Mouse (Mus musculus) neural tube, embryonic 14.5 days (tissue): ENCODE measurements around the gene Tlx1. TPM values are rescaled to one million over a fixed set of nuclear protein-coding genes. Genes with fewer than 3 reads are reported as not detected.
A peak's percentile ranks its signal among the peaks of the same experiment; 100 is the strongest.

Experiments used
- ATAC-seq: fragments of 200-750 bp; cut with Nextera tagmentation; 2 replicates; pipeline ENCODE4 v1.8.0; 2017; ENCODE audit warnings: low read depth, mild to moderate bottlenecking, moderate TSS enrichment, moderate library complexity
- H3K27ac ChIP-seq: fragments of 300-500 bp; sonication (generic); 2 replicates; pipeline ENCODE4 v1.5.1; 2014; ENCODE audit warnings: low read depth, mild to moderate bottlenecking, control low read depth, low read length, moderate library complexity, mixed read lengths
- H3K27me3 ChIP-seq: fragments of 300-500 bp; sonication (generic); 2 replicates; pipeline ENCODE4 v1.6.1; 2014; ENCODE audit warnings: low read length; ENCODE audit not compliant: control insufficient read depth, insufficient read depth
- H3K36me3 ChIP-seq: fragments of 300-500 bp; sonication (generic); 2 replicates; pipeline ENCODE4 v1.6.1; 2014; ENCODE audit warnings: low read length, mixed read lengths; ENCODE audit not compliant: control insufficient read depth, insufficient read depth
- H3K4me1 ChIP-seq: fragments of 300-500 bp; sonication (generic); 2 replicates; pipeline ENCODE4 v1.6.1; 2014; ENCODE audit warnings: low read length; ENCODE audit not compliant: control insufficient read depth, insufficient read depth
- H3K4me2 ChIP-seq: fragments of 300-500 bp; sonication (generic); 2 replicates; pipeline ENCODE4 v1.6.1; 2014; ENCODE audit warnings: mild to moderate bottlenecking, low read depth, low read length, control low read depth
- H3K4me3 ChIP-seq: fragments of 300-500 bp; sonication (generic); 2 replicates; pipeline ENCODE4 v1.5.1; 2014; ENCODE audit warnings: low read depth, low read length, control low read depth, mixed read lengths
- H3K9ac ChIP-seq: fragments of 300-500 bp; sonication (generic); replicated peaks from 2 replicates; pipeline ENCODE4 v1.6.1; 2014; ENCODE audit warnings: low read depth, mild to moderate bottlenecking, control low read depth, low read length, mixed read lengths
- H3K9me3 ChIP-seq: fragments of 300-500 bp; sonication (generic); 2 replicates; pipeline ENCODE4 v1.6.1; 2016; ENCODE audit warnings: low read length; ENCODE audit not compliant: control insufficient read depth
- WGBS: fragments of 180-500 bp; shearing (Covaris S2); extraction: QIAGEN DNeasy Blood & Tissue Kit; methylation state at CpG from one replicate; pipeline ENCODE4 v1.1.7; 2014; 5-methylcytosine and 5-hydroxymethylcytosine counted together
- polyA plus RNA-seq: library from polyadenylated mRNA; unstranded; fragments of >200 nt; fragmentation: Nextera tagmentation; extraction: Ambion mirVana; gene quantifications from 2 replicates; pipeline ENCODE4 v1.2.1, GENCODE M21; 2014

Gene Tlx1
- 0.35 TPM in 1 of 2 replicates, not detected in the other for polyA plus RNA-seq

- Histone ChIP-seq H3K36me3 (no peaks in the 10 kb centered on the region), H3K9ac (no peak within 1 kb of the TSS), H3K27ac (no peak within 1 kb of the TSS), H3K4me1 (peaks cover 6% of the 10 kb centered on the region; the same call in 1 of the 2 replicates), H3K9me3 (no peaks in the 10 kb centered on the region), H3K4me2 (peak within 1 kb of the TSS; percentile 38), H3K27me3 (peaks cover 78% of the 10 kb centered on the region), H3K4me3 (peak within 1 kb of the TSS; percentile 18)
- ATAC-seq, result 0 out of 2 replicates have a peak, but pooled peaks have one; percentile 21
- 1% methylated on average over 57 of the region's 61 CpGs for whole genome bisulfite sequencing
These were observed at the start of gene Tlx1 for GRCm38 (mm10) chr19:45150490-45151181. TSS of gene Tlx1 (plus strand) at chr19:45150680.

GRCm38 (mm10) chr19:45105591-45105990, 44.9 kb upstream of the Tlx1 start:
- H3K9ac ChIP-seq, result no peak overlapping the region
- H3K4me2 ChIP-seq, result no peak overlapping the region
- peaks cover 5% of the 10 kb centered on the region; the same call in 1 of the 2 replicates for H3K4me1 ChIP-seq
- ATAC-seq, result no peak
- no peaks in the 10 kb centered on the region for H3K36me3 ChIP-seq
- peaks cover 22% of the 10 kb centered on the region for H3K27me3 ChIP-seq
- no peaks in the 10 kb centered on the region for H3K9me3 ChIP-seq
- no peak overlapping the region for H3K4me3 ChIP-seq
- 35% methylated on average over 1 of the region's 1 CpGs for WGBS
- no peak overlapping the region for H3K27ac ChIP-seq

GRCm38 (mm10) chr19:45106689-45107088, 43.8 kb upstream of the Tlx1 start:
- no peaks in the 10 kb centered on the region for H3K9me3 ChIP-seq
- ATAC-seq, result no peak
- peaks cover 19% of the 10 kb centered on the region for H3K27me3 ChIP-seq
- WGBS, result 40% methylated on average over 6 of the region's 6 CpGs
- H3K4me1 ChIP-seq, result peaks cover 5% of the 10 kb centered on the region; the same call in 1 of the 2 replicates
- no peak overlapping the region for H3K27ac ChIP-seq
- no peak overlapping the region for H3K4me2 ChIP-seq
- H3K4me3 ChIP-seq, result no peak overlapping the region
- no peak overlapping the region for H3K9ac ChIP-seq
- no peaks in the 10 kb centered on the region for H3K36me3 ChIP-seq

- Histone ChIP-seq H3K4me1 (no peaks in the 10 kb centered on the region), H3K4me3 (no peak overlapping the region), H3K9ac (no peak overlapping the region), H3K27me3 (no peaks in the 10 kb centered on the region), H3K27ac (no peak overlapping the region), H3K9me3 (no peaks in the 10 kb centered on the region), H3K36me3 (no peaks in the 10 kb centered on the region), H3K4me2 (no peak overlapping the region)
- no peak for ATAC-seq
- 75% methylated on average over 8 of the region's 8 CpGs for WGBS
These were observed 39.8 kb upstream of the Tlx1 start for GRCm38 (mm10) chr19:45110681-45111080.

GRCm38 (mm10) chr19:45112444-45112843, 38.0 kb upstream of the Tlx1 start:
- H3K4me2 ChIP-seq, result no peak overlapping the region
- 76% methylated on average over 6 of the region's 6 CpGs for WGBS

GRCm38 (mm10) chr19:45113791-45114460, 36.6 kb upstream of the Tlx1 start:
- Histone ChIP-seq H3K4me1 (no peaks in the 10 kb centered on the region), H3K9ac (no peak overlapping the region), H3K9me3 (no peaks in the 10 kb centered on the region), H3K4me3 (no peak overlapping the region), H3K4me2 (no peak overlapping the region), H3K36me3 (no peaks in the 10 kb centered on the region), H3K27ac (no peak overlapping the region), H3K27me3 (no peaks in the 10 kb centered on the region)
- no peak for ATAC-seq
- 4% methylated on average over 18 of the region's 18 CpGs for WGBS

More at GRCm38 (mm10) chr19:45112444-45112843, 38.0 kb upstream of the Tlx1 start:
- no peak overlapping the region for H3K9ac ChIP-seq
- no peak overlapping the region for H3K4me3 ChIP-seq
- H3K9me3 ChIP-seq, result no peaks in the 10 kb centered on the region
- H3K4me1 ChIP-seq, result no peaks in the 10 kb centered on the region
- H3K27ac ChIP-seq, result no peak overlapping the region
- no peaks in the 10 kb centered on the region for H3K27me3 ChIP-seq
- ATAC-seq, result no peak
- no peaks in the 10 kb centered on the region for H3K36me3 ChIP-seq

GRCm38 (mm10) chr19:45114772-45115171, 35.7 kb upstream of the Tlx1 start:
- ATAC-seq, result no peak
- Histone ChIP-seq H3K36me3 (no peaks in the 10 kb centered on the region), H3K9me3 (no peaks in the 10 kb centered on the region), H3K4me3 (no peak overlapping the region), H3K9ac (no peak overlapping the region), H3K4me2 (no peak overlapping the region), H3K4me1 (no peaks in the 10 kb centered on the region), H3K27me3 (no peaks in the 10 kb centered on the region), H3K27ac (no peak overlapping the region)
- WGBS, result 51% methylated on average over 2 of the region's 3 CpGs

GRCm38 (mm10) chr19:45116798-45117197, 33.7 kb upstream of the Tlx1 start:
- Histone ChIP-seq H3K4me3 (no peak overlapping the region), H3K4me2 (no peak overlapping the region), H3K9ac (no peak overlapping the region), H3K27ac (no peak overlapping the region), H3K4me1 (no peaks in the 10 kb centered on the region), H3K36me3 (no peaks in the 10 kb centered on the region), H3K9me3 (no peaks in the 10 kb centered on the region), H3K27me3 (no peaks in the 10 kb centered on the region)
- no peak for ATAC-seq
- WGBS, result 69% methylated on average over 1 of the region's 1 CpGs

- no peaks in the 10 kb centered on the region for H3K9me3 ChIP-seq
- no peak overlapping the region for H3K4me2 ChIP-seq
- no peaks in the 10 kb centered on the region for H3K36me3 ChIP-seq
- no peak overlapping the region for H3K9ac ChIP-seq
- no peak overlapping the region for H3K27ac ChIP-seq
- WGBS, result 17% methylated on average over 14 of the region's 14 CpGs
- ATAC-seq, result no peak
- H3K27me3 ChIP-seq, result peaks cover 26% of the 10 kb centered on the region
- no peaks in the 10 kb centered on the region for H3K4me1 ChIP-seq
- no peak overlapping the region for H3K4me3 ChIP-seq
These were observed 18.4 kb upstream of the Tlx1 start for GRCm38 (mm10) chr19:45131966-45132628.
